Mouse (Mus musculus) stomach, postnatal 0 days (tissue): ENCODE results near the gene Taf1a. TPM values are rescaled to one million over a fixed set of nuclear protein-coding genes. Genes with fewer than 3 reads are reported as not detected.
"Not testable (repeated sequence)": the region's sequence is repeated elsewhere in the genome, so short reads cannot be mapped to it uniquely, and the experiment has no call there.

Experiments used
- ATAC-seq: fragments of 200-750 bp; cut with Nextera tagmentation; 2 replicates; pipeline ENCODE4 v1.8.0; 2017; ENCODE audit not compliant: low FRiP score, low TSS enrichment
- DNase-seq: peaks from one replicate; pipeline ENCODE4 v3.0.0-alpha.2; 2016; ENCODE audit warnings: low spot score
- H3K27ac ChIP-seq: fragments of 300-500 bp; sonication (generic); replicated peaks from 2 replicates; pipeline ENCODE4 v1.5.1; 2014; ENCODE audit warnings: mild to moderate bottlenecking, control low read depth
- H3K27me3 ChIP-seq: fragments of 300-500 bp; sonication (generic); 2 replicates; pipeline ENCODE4 v1.6.1; 2014; ENCODE audit warnings: low read length; ENCODE audit not compliant: control insufficient read depth, insufficient read depth
- H3K36me3 ChIP-seq: fragments of 300-500 bp; sonication (generic); 2 replicates; pipeline ENCODE4 v1.6.1; 2014; ENCODE audit warnings: low read length, mixed read lengths; ENCODE audit not compliant: control insufficient read depth, insufficient read depth
- H3K4me1 ChIP-seq: fragments of 300-500 bp; sonication (generic); replicated peaks from 2 replicates; pipeline ENCODE4 v1.6.1; 2014; ENCODE audit warnings: antibody characterized with exemption; ENCODE audit not compliant: control insufficient read depth, insufficient read depth
- H3K4me2 ChIP-seq: fragments of 300-500 bp; sonication (generic); replicated peaks from 2 replicates; pipeline ENCODE4 v1.6.1; 2014; ENCODE audit warnings: low read depth, mild to moderate bottlenecking, control low read depth, moderate library complexity
- H3K4me3 ChIP-seq: fragments of 300-500 bp; sonication (generic); 2 replicates; pipeline ENCODE4 v1.5.1; 2014; ENCODE audit warnings: low read depth, low read length, control low read depth
- H3K9ac ChIP-seq: fragments of 300-500 bp; sonication (generic); 2 replicates; pipeline ENCODE4 v1.6.1; 2014; ENCODE audit warnings: mild to moderate bottlenecking, low read length, control low read depth, mixed read lengths
- H3K9me3 ChIP-seq: fragments of 300-500 bp; sonication (generic); 2 replicates; pipeline ENCODE4 v1.6.1; 2016; ENCODE audit warnings: low read length; ENCODE audit not compliant: control insufficient read depth
- CTCF ChIP-seq: IDR thresholded peaks from 2 replicates; pipeline ENCODE4 v1.5.1; 2016; ENCODE audit warnings: antibody characterized with exemption, low read depth, mild to moderate bottlenecking, moderate library complexity
- EP300 ChIP-seq: optimal IDR thresholded peaks from 2 replicates; pipeline ENCODE3; 2016; ENCODE audit warnings: antibody characterized with exemption
- WGBS: fragments of 180-500 bp; shearing (Covaris S2); extraction: QIAGEN DNeasy Blood & Tissue Kit; methylation state at CpG from one replicate; pipeline ENCODE4 v1.1.7; 2014; 5-methylcytosine and 5-hydroxymethylcytosine counted together
- polyA plus RNA-seq: library from polyadenylated mRNA; unstranded; fragments of >200 nt; fragmentation: Nextera tagmentation; extraction: Ambion mirVana; gene quantifications from 2 replicates; pipeline ENCODE4 v1.2.1, GENCODE M21; 2015

The Taf1a gene
- polyA plus RNA-seq, 1 experiment from 2014 or later, result 9.9 TPM

- Histone ChIP-seq H3K9me3 (no peaks in the 10 kb centered on the region), H3K4me1 (no peaks in the 10 kb centered on the region), H3K4me3 (no peak overlapping the region), H3K27me3 (peaks cover 3% of the 10 kb centered on the region; the same call in 1 of the 2 replicates), H3K36me3 (no peaks in the 10 kb centered on the region), H3K27ac (no peak overlapping the region), H3K9ac (no peak overlapping the region), H3K4me2 (no peak overlapping the region)
- ATAC-seq (peak; percentile 48; the same call in 1 of the 2 replicates), DNase-seq (no peak)
- WGBS, result 63% methylated on average over 5 of the region's 5 CpGs
- no peak for TF ChIP-seq EP300
Measured at GRCm38 (mm10) chr1:183381816-183382215, 7.0 kb upstream of the Taf1a start.

GRCm38 (mm10) chr1:183382621-183383020, 6.2 kb upstream of the Taf1a start:
- DNase-seq (no peak), ATAC-seq (no peak)
- WGBS, result 92% methylated on average over 2 of the region's 2 CpGs
- TF ChIP-seq CTCF (no peak), EP300 (no peak)
- no peaks in the 10 kb centered on the region for H3K4me1 ChIP-seq
- no peak overlapping the region for H3K9ac ChIP-seq
- peaks cover 3% of the 10 kb centered on the region; the same call in 1 of the 2 replicates for H3K27me3 ChIP-seq
- H3K36me3 ChIP-seq, result no peaks in the 10 kb centered on the region
- no peak overlapping the region for H3K4me2 ChIP-seq
- no peak overlapping the region for H3K4me3 ChIP-seq
- H3K27ac ChIP-seq, result no peak overlapping the region
- no peaks in the 10 kb centered on the region for H3K9me3 ChIP-seq

- not testable (repeated sequence) for H3K4me1 ChIP-seq, ATAC-seq, H3K36me3 ChIP-seq, H3K4me3 ChIP-seq, H3K27me3 ChIP-seq, H3K4me2 ChIP-seq, H3K9me3 ChIP-seq, H3K9ac ChIP-seq, H3K27ac ChIP-seq, DNase-seq
- 96% methylated on average over 2 of the region's 3 CpGs for WGBS
Measured at GRCm38 (mm10) chr1:183387421-183387820, 1.4 kb upstream of the Taf1a start.

GRCm38 (mm10) chr1:183403396-183403795, 14.6 kb downstream of the Taf1a start:
- Histone ChIP-seq H3K9ac (no peak overlapping the region), H3K27me3 (no peaks in the 10 kb centered on the region), H3K9me3 (no peaks in the 10 kb centered on the region), H3K4me1 (no peaks in the 10 kb centered on the region), H3K27ac (no peak overlapping the region), H3K4me3 (no peak overlapping the region), H3K36me3 (peaks cover 26% of the 10 kb centered on the region), H3K4me2 (no peak overlapping the region)
- WGBS, result 87% methylated on average over 3 of the region's 3 CpGs
- TF ChIP-seq EP300 (no peak), CTCF (no peak)
- DNase-seq (no peak), ATAC-seq (no peak)

- 76% methylated on average over 15 of the region's 15 CpGs for WGBS
- H3K36me3 ChIP-seq, result peaks cover 17% of the 10 kb centered on the region
- H3K9me3 ChIP-seq, result no peaks in the 10 kb centered on the region
- H3K27me3 ChIP-seq, result no peaks in the 10 kb centered on the region; the same call in 1 of the 2 replicates
- H3K27ac ChIP-seq, result no peak overlapping the region
- peak; percentile 89 for ATAC-seq
- H3K9ac ChIP-seq, result no peak overlapping the region
- TF ChIP-seq EP300, result no peak
- peak; percentile 66 for DNase-seq
- no peaks in the 10 kb centered on the region for H3K4me1 ChIP-seq
- H3K4me2 ChIP-seq, result no peak overlapping the region
- no peak overlapping the region for H3K4me3 ChIP-seq
Measured at GRCm38 (mm10) chr1:183414081-183414727, 25.4 kb downstream of the Taf1a start.

- DNase-seq, result no peak
- Histone ChIP-seq H3K4me1 (no peaks in the 10 kb centered on the region), H3K27ac (no peak within 1 kb of the TSS), H3K36me3 (no peaks in the 10 kb centered on the region), H3K9ac (no peak within 1 kb of the TSS), H3K4me3 (no peak within 1 kb of the TSS), H3K4me2 (no peak within 1 kb of the TSS), H3K9me3 (no peaks in the 10 kb centered on the region), H3K27me3 (no peaks in the 10 kb centered on the region; the same call in 1 of the 2 replicates)
- TF ChIP-seq CTCF (no peak), EP300 (no peak)
- WGBS, result 72% methylated on average over 12 of the region's 12 CpGs
- no peak for ATAC-seq
Measured at GRCm38 (mm10) chr1:183417873-183418272, 29.1 kb downstream of the Taf1a start, which contains the start of gene Hhipl2. TSS of gene Hhipl2 (plus strand) at chr1:183418215.
